Mouse (Mus musculus) cerebellum, adult 2 months (tissue): Measurements from ENCODE around the gene Lypla2.

ENCODE experiments used
- CTCF ChIP-seq: fragments of 200-500 bp; IDR thresholded peaks from 2 replicates; pipeline ENCODE4 v1.5.1; 2011; ENCODE audit warnings: low read depth, mild to moderate bottlenecking, control low read depth, low read length, moderate library complexity, borderline replicate concordance; ENCODE audit not compliant: insufficient read depth
- POLR2A ChIP-seq: fragments of 200-500 bp; IDR thresholded peaks from 2 replicates; pipeline ENCODE4 v1.6.1; 2011; ENCODE audit warnings: low read length, control low read depth, borderline replicate concordance; ENCODE audit not compliant: insufficient read depth

- TF ChIP-seq CTCF (no peak), POLR2A (no peak)
These were observed 1.8 kb downstream of the Lypla2 start for GRCm38 (mm10) chr4:135970585-135970984.
